Mouse (Mus musculus): Measurements from ENCODE around the gene Dennd4c. TPM values are rescaled to one million over a fixed set of nuclear protein-coding genes. Genes with fewer than 3 reads are reported as not detected.

The Dennd4c gene
- polyA plus RNA-seq, 1 experiment from 2014 or later: 7.5 TPM

- Histone ChIP-seq H3K9me3 (ENCODE audit: control insufficient read depth, low read length) (no peaks in the 10 kb centered on the region), H3K27ac (ENCODE audit: low read length) (no peak overlapping the region), H3K4me3 (ENCODE audit: low read length) (no peak overlapping the region), H3K27me3 (ENCODE audit: control insufficient read depth, insufficient read depth, low read depth, low read length) (no peaks in the 10 kb centered on the region), H3K9ac (ENCODE audit: low read length) (no peak overlapping the region), H3K36me3 (ENCODE audit: control insufficient read depth, insufficient read depth, low read length) (no peaks in the 10 kb centered on the region), H3K4me1 (replicated peaks; ENCODE audit: control insufficient read depth, insufficient read depth, low read length) (peaks cover 8% of the 10 kb centered on the region), H3K4me2 (ENCODE audit: low read depth, low read length) (no peak overlapping the region)
- peak; percentile 72; the same call in 1 of the 2 replicates for ATAC-seq (ENCODE audit: low read depth)
- 49% methylated on average over 1 of the region's 1 CpGs for WGBS
Measured at GRCm38 (mm10) chr4:86717176-86717575, 31.2 kb upstream of the Dennd4c start.

GRCm38 (mm10) chr4:86718878-86719577 is 29.3 kb upstream of the Dennd4c start:
- 67% methylated on average over 4 of the region's 4 CpGs for WGBS
- Histone ChIP-seq H3K36me3 (ENCODE audit: control insufficient read depth, insufficient read depth, low read length) (no peaks in the 10 kb centered on the region), H3K4me3 (ENCODE audit: low read length) (no peak overlapping the region), H3K4me1 (replicated peaks; ENCODE audit: control insufficient read depth, insufficient read depth, low read length) (peaks cover 3% of the 10 kb centered on the region; the same call in 1 of the 2 replicates), H3K9me3 (ENCODE audit: control insufficient read depth, low read length) (no peaks in the 10 kb centered on the region), H3K9ac (ENCODE audit: low read length) (no peak overlapping the region), H3K27me3 (ENCODE audit: control insufficient read depth, insufficient read depth, low read depth, low read length) (no peaks in the 10 kb centered on the region), H3K4me2 (ENCODE audit: low read depth, low read length) (no peak overlapping the region), H3K27ac (ENCODE audit: low read length) (no peak overlapping the region)
- ATAC-seq (ENCODE audit: low read depth): no peak

GRCm38 (mm10) chr4:86721856-86722358 is 26.4 kb upstream of the Dennd4c start:
- no peak for ATAC-seq (ENCODE audit: low read depth)
- H3K27me3 ChIP-seq (ENCODE audit: control insufficient read depth, insufficient read depth, low read depth, low read length): no peaks in the 10 kb centered on the region
- H3K4me3 ChIP-seq (ENCODE audit: low read length): no peak overlapping the region
- H3K9ac ChIP-seq (ENCODE audit: low read length): no peak overlapping the region
- WGBS: 30% methylated on average over 8 of the region's 8 CpGs
- H3K9me3 ChIP-seq (ENCODE audit: control insufficient read depth, low read length): no peaks in the 10 kb centered on the region
- peaks cover 3% of the 10 kb centered on the region; the same call in 1 of the 2 replicates for H3K4me1 ChIP-seq (replicated peaks; ENCODE audit: control insufficient read depth, insufficient read depth, low read length)
- H3K4me2 ChIP-seq (ENCODE audit: low read depth, low read length): no peak overlapping the region
- H3K36me3 ChIP-seq (ENCODE audit: control insufficient read depth, insufficient read depth, low read length): no peaks in the 10 kb centered on the region
- H3K27ac ChIP-seq (ENCODE audit: low read length): no peak overlapping the region

GRCm38 (mm10) chr4:86725175-86725574 is 23.2 kb upstream of the Dennd4c start:
- ATAC-seq (ENCODE audit: low read depth): peak; percentile 26; the same call in 1 of the 2 replicates
- H3K27me3 ChIP-seq (ENCODE audit: control insufficient read depth, insufficient read depth, low read depth, low read length): no peaks in the 10 kb centered on the region
- H3K9ac ChIP-seq (ENCODE audit: low read length): no peak overlapping the region
- 5% methylated on average over 4 of the region's 4 CpGs for WGBS
- no peaks in the 10 kb centered on the region for H3K36me3 ChIP-seq (ENCODE audit: control insufficient read depth, insufficient read depth, low read length)
- H3K4me2 ChIP-seq (ENCODE audit: low read depth, low read length): no peak overlapping the region
- H3K4me3 ChIP-seq (ENCODE audit: low read length): no peak overlapping the region
- H3K4me1 ChIP-seq (replicated peaks; ENCODE audit: control insufficient read depth, insufficient read depth, low read length): no peaks in the 10 kb centered on the region; the same call in 1 of the 2 replicates
- H3K27ac ChIP-seq (ENCODE audit: low read length): no peak overlapping the region
- H3K9me3 ChIP-seq (ENCODE audit: control insufficient read depth, low read length): no peaks in the 10 kb centered on the region

- 91% methylated on average over 5 of the region's 5 CpGs for WGBS
- Histone ChIP-seq H3K36me3 (ENCODE audit: control insufficient read depth, insufficient read depth, low read length) (no peaks in the 10 kb centered on the region), H3K27ac (ENCODE audit: low read length) (no peak overlapping the region), H3K4me3 (ENCODE audit: low read length) (no peak overlapping the region), H3K4me2 (ENCODE audit: low read depth, low read length) (no peak overlapping the region), H3K9me3 (ENCODE audit: control insufficient read depth, low read length) (no peaks in the 10 kb centered on the region), H3K9ac (ENCODE audit: low read length) (no peak overlapping the region), H3K4me1 (replicated peaks; ENCODE audit: control insufficient read depth, insufficient read depth, low read length) (no peaks in the 10 kb centered on the region; the same call in 1 of the 2 replicates), H3K27me3 (ENCODE audit: control insufficient read depth, insufficient read depth, low read depth, low read length) (no peaks in the 10 kb centered on the region)
- no peak for ATAC-seq (ENCODE audit: low read depth)
Measured at GRCm38 (mm10) chr4:86726141-86726540, 22.2 kb upstream of the Dennd4c start.

- Histone ChIP-seq H3K4me1 (replicated peaks; ENCODE audit: control insufficient read depth, insufficient read depth, low read length) (no peaks in the 10 kb centered on the region; the same call in 1 of the 2 replicates), H3K27ac (ENCODE audit: low read length) (no peak overlapping the region), H3K9ac (ENCODE audit: low read length) (no peak overlapping the region), H3K9me3 (ENCODE audit: control insufficient read depth, low read length) (no peaks in the 10 kb centered on the region), H3K4me2 (ENCODE audit: low read depth, low read length) (no peak overlapping the region), H3K4me3 (ENCODE audit: low read length) (no peak overlapping the region), H3K27me3 (ENCODE audit: control insufficient read depth, insufficient read depth, low read depth, low read length) (no peaks in the 10 kb centered on the region), H3K36me3 (ENCODE audit: control insufficient read depth, insufficient read depth, low read length) (no peaks in the 10 kb centered on the region)
- no peak for ATAC-seq (ENCODE audit: low read depth)
- WGBS: 47% methylated on average over 6 of the region's 6 CpGs
Measured at GRCm38 (mm10) chr4:86729829-86730228, 18.5 kb upstream of the Dennd4c start.

GRCm38 (mm10) chr4:86734088-86734841 is 14.1 kb upstream of the Dennd4c start:
- Histone ChIP-seq H3K4me2 (ENCODE audit: low read depth, low read length) (no peak overlapping the region), H3K9me3 (ENCODE audit: control insufficient read depth, low read length) (no peaks in the 10 kb centered on the region), H3K27me3 (ENCODE audit: control insufficient read depth, insufficient read depth, low read depth, low read length) (no peaks in the 10 kb centered on the region), H3K9ac (ENCODE audit: low read length) (no peak overlapping the region), H3K4me3 (ENCODE audit: low read length) (no peak overlapping the region), H3K36me3 (ENCODE audit: control insufficient read depth, insufficient read depth, low read length) (no peaks in the 10 kb centered on the region), H3K4me1 (replicated peaks; ENCODE audit: control insufficient read depth, insufficient read depth, low read length) (no peaks in the 10 kb centered on the region), H3K27ac (ENCODE audit: low read length) (no peak overlapping the region)
- no peak for ATAC-seq (ENCODE audit: low read depth)
- WGBS: 80% methylated on average over 19 of the region's 19 CpGs

GRCm38 (mm10) chr4:86739308-86739993 is 8.9 kb upstream of the Dennd4c start:
- no peak for ATAC-seq (ENCODE audit: low read depth)
- no peaks in the 10 kb centered on the region for H3K27me3 ChIP-seq (ENCODE audit: control insufficient read depth, insufficient read depth, low read depth, low read length)
- no peak overlapping the region for H3K4me3 ChIP-seq (ENCODE audit: low read length)
- no peaks in the 10 kb centered on the region for H3K9me3 ChIP-seq (ENCODE audit: control insufficient read depth, low read length)
- H3K36me3 ChIP-seq (ENCODE audit: control insufficient read depth, insufficient read depth, low read length): no peaks in the 10 kb centered on the region
- no peak overlapping the region for H3K27ac ChIP-seq (ENCODE audit: low read length)
- 48% methylated on average over 5 of the region's 5 CpGs for WGBS
- H3K4me2 ChIP-seq (ENCODE audit: low read depth, low read length): no peak overlapping the region
- no peak overlapping the region for H3K9ac ChIP-seq (ENCODE audit: low read length)
- H3K4me1 ChIP-seq (replicated peaks; ENCODE audit: control insufficient read depth, insufficient read depth, low read length): no peaks in the 10 kb centered on the region

GRCm38 (mm10) chr4:86749361-86749841 is 1.0 kb downstream of the Dennd4c start:
- Histone ChIP-seq H3K36me3 (ENCODE audit: control insufficient read depth, insufficient read depth, low read length) (no peaks in the 10 kb centered on the region), H3K4me3 (ENCODE audit: low read length) (peak overlapping the region; percentile 74), H3K27ac (ENCODE audit: low read length) (peak overlapping the region; percentile 92), H3K9ac (ENCODE audit: low read length) (peak overlapping the region; percentile 99), H3K4me1 (replicated peaks; ENCODE audit: control insufficient read depth, insufficient read depth, low read length) (peaks cover 11% of the 10 kb centered on the region), H3K9me3 (ENCODE audit: control insufficient read depth, low read length) (no peaks in the 10 kb centered on the region), H3K4me2 (ENCODE audit: low read depth, low read length) (peak overlapping the region; percentile 69), H3K27me3 (ENCODE audit: control insufficient read depth, insufficient read depth, low read depth, low read length) (no peaks in the 10 kb centered on the region)
- under 1% methylated on average over 13 of the region's 13 CpGs for WGBS
- ATAC-seq (ENCODE audit: low read depth): no peak
